Mouse (Mus musculus) heart, postnatal 36 days (tissue): ENCODE measurements around the gene Col9a1. TPM values are rescaled to one million over a fixed set of nuclear protein-coding genes. Genes with fewer than 3 reads are reported as not detected.

ENCODE experiments used
- DNase-seq, 2 experiments: peaks; one replicate each; pipeline ENCODE4 v3.0.0; 2021 to 2022
- intact Hi-C: fragments of 180-260 bp; cut with DNase I; formaldehyde crosslinking; loops from one replicate; pipeline ENCODE4 v1.15.1; 2025
- total RNA-seq, 2 experiments: library from RNA; stranded (reverse); gene quantifications; 2 replicates each; pipeline ENCODE4 v1.2.3; 2021

Gene Col9a1
- under 1 TPM in 1 of 2 experiments, not detected in 1; 0.08 TPM for total RNA-seq

GRCm38 (mm10) chr1:24177224-24177851 is at the start of gene Col9a1:
TSS of gene Col9a1 (plus strand) at chr1:24177610.
- no peak for DNase-seq

GRCm38 (mm10) chr1:24127866-24128265 is 49.5 kb upstream of the Col9a1 start:
- intact Hi-C loops = no loop called here
- no peak for DNase-seq

More at GRCm38 (mm10) chr1:24177224-24177851, at the start of gene Col9a1:
- intact Hi-C loops = no loop called here

- intact Hi-C loops = no loop called here
- DNase-seq = no peak
Measured at GRCm38 (mm10) chr1:24133853-24134252, 43.6 kb upstream of the Col9a1 start.

- DNase-seq = no peak
- intact Hi-C loops = no loop called here
Measured at GRCm38 (mm10) chr1:24134792-24135191, 42.6 kb upstream of the Col9a1 start.

GRCm38 (mm10) chr1:24137133-24137532 is 40.3 kb upstream of the Col9a1 start:
- DNase-seq = peak; percentile 23 to 54
- intact Hi-C loops = loop anchor here (2.0 kb wide), 1 partner anchor 112 kb away; no protein-coding TSS in a partner anchor

GRCm38 (mm10) chr1:24140555-24140954 is 36.9 kb upstream of the Col9a1 start:
- DNase-seq = no peak
- intact Hi-C loops = no loop called here

- intact Hi-C loops = no loop called here
Measured at GRCm38 (mm10) chr1:24143504-24143903, 33.9 kb upstream of the Col9a1 start.

GRCm38 (mm10) chr1:24157751-24158150 is 19.7 kb upstream of the Col9a1 start:
- DNase-seq = no peak
- intact Hi-C loops = no loop called here

More at GRCm38 (mm10) chr1:24143504-24143903, 33.9 kb upstream of the Col9a1 start:
- no peak for DNase-seq

- no peak for DNase-seq
- intact Hi-C loops = no loop called here
Measured at GRCm38 (mm10) chr1:24169410-24169809, 8.0 kb upstream of the Col9a1 start.

GRCm38 (mm10) chr1:24171205-24171866 is 6.1 kb upstream of the Col9a1 start:
- intact Hi-C loops = loop anchor here (2.0 kb wide), 2 partner anchors 345 to 409 kb away; no protein-coding TSS in a partner anchor

GRCm38 (mm10) chr1:24171898-24172297 is 5.5 kb upstream of the Col9a1 start:
- no peak for DNase-seq
- intact Hi-C loops = loop anchor here (2.0 kb wide), 2 partner anchors 345 to 409 kb away; no protein-coding TSS in a partner anchor

More at GRCm38 (mm10) chr1:24171205-24171866, 6.1 kb upstream of the Col9a1 start:
- peak; percentile 14 to 30 for DNase-seq

- DNase-seq = no peak
- intact Hi-C loops = no loop called here
Measured at GRCm38 (mm10) chr1:24172656-24173055, 4.8 kb upstream of the Col9a1 start.

GRCm38 (mm10) chr1:24175761-24176160 is 1.6 kb upstream of the Col9a1 start:
- intact Hi-C loops = no loop called here

GRCm38 (mm10) chr1:24179856-24180255 is 2.4 kb downstream of the Col9a1 start:
- intact Hi-C loops = no loop called here
- DNase-seq = no peak

More at GRCm38 (mm10) chr1:24175761-24176160, 1.6 kb upstream of the Col9a1 start:
- no peak for DNase-seq

- no peak for DNase-seq
- intact Hi-C loops = no loop called here
Measured at GRCm38 (mm10) chr1:24184981-24185380, 7.6 kb downstream of the Col9a1 start.

GRCm38 (mm10) chr1:24186964-24187363 is 9.6 kb downstream of the Col9a1 start:
- intact Hi-C loops = no loop called here
- DNase-seq = no peak

GRCm38 (mm10) chr1:24191668-24192067 is 14.3 kb downstream of the Col9a1 start:
- intact Hi-C loops = no loop called here
- no peak for DNase-seq

- DNase-seq = no peak
- intact Hi-C loops = no loop called here
Measured at GRCm38 (mm10) chr1:24194111-24194510, 16.7 kb downstream of the Col9a1 start.

GRCm38 (mm10) chr1:24195070-24195840 is 17.8 kb downstream of the Col9a1 start:
- intact Hi-C loops = no loop called here
- no peak for DNase-seq

GRCm38 (mm10) chr1:24195951-24196517 is 18.6 kb downstream of the Col9a1 start:
- DNase-seq = no peak
- intact Hi-C loops = no loop called here
